Mouse (Mus musculus) megakaryocyte-erythroid progenitor cell, adult 5 weeks (primary cell): ENCODE data around the gene Acsm5. TPM values are rescaled to one million over a fixed set of nuclear protein-coding genes. Genes with fewer than 3 reads are reported as not detected.

Source experiments
- polyA plus RNA-seq: library from polyadenylated mRNA; stranded (reverse); fragments of >175 nt; gene quantifications from 2 replicates; pipeline ENCODE4 v1.2.3, GENCODE M21; 2012

The Acsm5 gene
- polyA plus RNA-seq = not detected in 2 replicates

DNA sequence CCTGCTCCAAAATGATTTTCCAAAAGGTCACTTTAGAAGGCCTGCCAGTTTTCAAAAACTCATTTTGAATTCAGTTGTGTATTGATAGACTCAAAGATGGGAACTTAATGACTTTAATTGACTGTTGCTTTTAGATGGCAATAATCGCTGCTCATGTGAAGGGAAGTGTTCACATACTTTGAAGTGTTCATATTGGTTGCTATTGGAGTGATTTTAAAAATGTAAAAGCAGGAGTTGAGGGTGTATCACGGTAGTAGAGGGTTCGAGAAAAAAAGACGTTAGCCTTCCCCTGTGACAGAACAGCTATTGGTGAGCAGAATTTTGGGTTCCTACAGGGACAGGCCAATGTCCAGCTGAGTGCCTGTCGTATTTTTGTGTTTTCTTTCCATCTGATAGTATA is at the start of gene Acsm5:
Acsm5 (plus strand) TSS at position 301 of the 400 bp plus-strand sequence.

DNA sequence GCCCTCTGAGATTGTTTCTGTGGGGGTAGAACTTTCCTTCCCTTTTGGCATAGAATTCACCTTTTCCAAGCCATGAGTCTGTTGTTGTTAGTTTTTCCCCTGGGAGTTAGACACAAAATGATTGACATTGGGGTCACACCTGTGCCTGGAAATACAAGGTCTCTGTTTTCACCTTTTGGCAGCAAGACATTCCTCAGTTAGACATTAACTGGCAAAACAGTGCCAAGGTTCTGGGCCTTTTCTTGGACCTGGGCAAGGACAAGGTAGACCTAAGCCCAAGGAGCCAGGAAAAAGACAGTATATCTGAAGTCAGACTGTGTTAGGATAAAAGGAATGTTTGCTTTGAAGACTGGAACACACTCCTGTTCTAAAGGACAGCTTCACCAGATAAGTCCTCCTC is 40.0 kb upstream of the Acsm5 start, which contains the start of gene Umod:
Umod (minus strand) TSS at position 27 of the 400 bp plus-strand sequence.

DNA sequence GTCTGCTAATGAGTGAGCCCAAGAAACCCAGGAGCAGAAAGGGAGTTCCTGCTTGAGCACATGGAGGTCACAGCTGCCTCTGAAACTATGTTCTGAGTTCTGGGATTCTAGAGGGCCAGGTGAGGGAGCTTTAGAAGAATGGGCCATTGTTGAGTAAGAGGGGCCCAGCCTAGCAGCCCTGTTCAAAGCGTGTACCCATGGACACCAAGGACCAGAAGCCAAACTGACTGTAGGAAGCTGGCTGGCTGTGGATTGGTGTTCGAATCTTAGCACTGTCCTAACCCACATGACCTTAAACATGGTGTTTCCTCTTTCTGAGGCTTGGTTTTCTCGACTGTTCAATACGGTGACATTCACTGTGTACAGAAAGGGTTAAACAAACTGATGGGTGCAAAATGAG is 4.1 kb downstream of the Acsm5 start, which contains the start of gene Pdilt:
Pdilt (minus strand) TSS at position 101 of the 400 bp plus-strand sequence.

DNA sequence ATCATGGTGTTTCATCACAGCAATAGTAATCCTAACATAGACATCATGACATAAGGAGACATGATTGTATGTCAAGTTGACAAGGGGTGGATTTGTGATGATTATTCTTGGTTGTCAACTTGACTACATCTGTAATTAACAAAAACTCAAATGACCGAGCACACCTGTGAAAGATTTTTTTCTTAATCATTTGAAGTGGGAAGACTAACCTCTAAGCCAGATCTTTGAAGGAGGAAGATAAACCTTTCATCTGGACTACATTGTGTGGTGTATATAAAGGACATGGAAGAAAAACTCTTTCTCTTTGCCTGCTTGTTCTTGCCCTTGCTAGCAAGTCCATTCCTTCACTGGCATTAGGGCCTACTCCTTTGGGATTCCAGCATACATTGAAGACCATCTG is 34.8 kb downstream of the Acsm5 start, which contains the start of gene Acsm2:
Acsm2 (plus strand) TSS at position 301 of the 400 bp plus-strand sequence.

Other genes with a start within 250 kb of the Acsm5 start
- gene Gp2, start 60.2 kb upstream of the Acsm5 start, polyA plus RNA-seq = not detected in 2 replicates
- gene Umod, start 40.2 kb upstream of the Acsm5 start, polyA plus RNA-seq = not detected in 2 replicates
- gene Pdilt, start 4.0 kb downstream of the Acsm5 start, polyA plus RNA-seq = not detected in 2 replicates
- not detected in 2 replicates for gene Acsm2, start 34.9 kb downstream of the Acsm5 start, polyA plus RNA-seq
- not detected in 2 replicates for gene Acsm1, start 87.6 kb downstream of the Acsm5 start, polyA plus RNA-seq
- gene Acsm4, start 170.6 kb downstream of the Acsm5 start, polyA plus RNA-seq = not detected in 2 replicates
- gene Thumpd1, start 201.3 kb downstream of the Acsm5 start, polyA plus RNA-seq = 35.4 and 46.0 TPM in 2 replicates
- not detected in 2 replicates for gene Acsm3, start 241.5 kb downstream of the Acsm5 start, polyA plus RNA-seq